Mouse (Mus musculus): ENCODE measurements at regions not wholly inside any gene's neighbourhood (a gene's known extent, or its start where the extent isn't known, plus 50 kb on each side); places are given as distances from the start of the nearest gene placed in this dataset.

GRCm38 (mm10) chr13:111871672-111872410, 63.0 kb upstream of the Map3k1 start:
- TF ChIP-seq CTCF (IDR thresholded peaks at IDR 0.05; ENCODE audit: control insufficient read depth, insufficient read depth, low read length) (no peak), POLR2A (IDR thresholded peaks at IDR 0.05; ENCODE audit: borderline replicate concordance, control insufficient read depth, low read depth, low read length) (no peak)
